Mouse (Mus musculus): ENCODE data around the gene Rexo5.

Rexo5 gene

DNA sequence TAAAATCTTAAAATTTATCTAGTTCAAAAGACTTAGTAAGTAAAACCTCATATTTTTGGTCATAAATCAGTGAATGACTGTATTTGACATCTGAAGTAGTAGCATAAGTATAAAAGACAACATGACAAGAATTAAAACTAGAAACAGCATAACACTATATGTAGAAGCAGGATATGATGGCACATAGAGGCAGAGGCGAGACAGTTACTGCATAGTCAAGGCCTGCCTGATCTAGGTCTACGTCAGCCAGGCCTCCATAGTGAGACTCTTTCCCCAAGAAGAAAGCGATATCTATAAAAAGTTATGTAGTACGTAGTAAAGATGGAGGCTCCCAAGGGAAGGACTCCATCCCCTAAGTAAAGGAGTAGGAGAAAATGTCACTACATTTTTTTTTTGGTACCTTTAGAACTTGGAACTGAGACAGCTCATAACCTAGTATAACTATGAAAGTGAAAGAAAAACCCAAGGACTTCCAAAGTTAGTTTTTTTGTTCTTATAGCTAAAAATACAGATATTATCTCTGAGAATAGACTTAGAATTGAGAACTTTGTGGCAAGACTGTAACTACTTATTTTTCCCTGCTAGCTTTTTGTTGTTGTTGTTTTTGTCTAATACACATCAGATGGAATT is 48.1 kb downstream of the Rexo5 start:
- peak; percentile 33 for DNase-seq (ENCODE audit: low read depth, low spot score)

DNA sequence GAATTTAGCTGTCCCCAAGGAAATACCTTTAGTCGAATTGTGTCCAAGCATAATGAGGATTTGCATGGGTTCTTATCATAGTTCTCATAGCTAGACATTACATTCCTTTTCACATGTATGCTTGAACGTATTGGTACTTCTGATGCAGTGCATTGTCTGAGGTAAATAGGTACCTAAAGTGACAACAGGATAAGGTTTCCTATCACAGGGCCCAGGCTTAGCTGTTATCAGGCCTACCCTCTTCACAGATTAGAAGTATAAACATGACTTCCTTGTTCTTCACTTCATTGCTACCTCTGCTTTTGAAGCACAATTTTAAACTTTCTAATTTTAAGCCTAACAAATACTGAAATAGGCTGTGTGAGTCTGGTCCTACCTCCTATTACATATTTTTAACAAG is 51.7 kb downstream of the Rexo5 start:
- DNase-seq (ENCODE audit: low read depth, low spot score) = no peak

- no peak for DNase-seq (ENCODE audit: low read depth, low spot score)
Observed at GRCm38 (mm10) chr7:119847396-119847795, 53.6 kb downstream of the Rexo5 start.

- peak; percentile 61 for DNase-seq (ENCODE audit: low read depth, low spot score)
Observed at GRCm38 (mm10) chr7:119849096-119849495, 55.3 kb downstream of the Rexo5 start.

GRCm38 (mm10) chr7:119850737-119851136 is 56.9 kb downstream of the Rexo5 start:
- DNase-seq (ENCODE audit: low read depth, low spot score) = no peak

- DNase-seq (ENCODE audit: low read depth, low spot score) = no peak
Observed at GRCm38 (mm10) chr7:119852494-119852893, 58.7 kb downstream of the Rexo5 start.

- DNase-seq (ENCODE audit: low read depth, low spot score) = no peak
Observed at GRCm38 (mm10) chr7:119853186-119853585, 59.4 kb downstream of the Rexo5 start.

DNA sequence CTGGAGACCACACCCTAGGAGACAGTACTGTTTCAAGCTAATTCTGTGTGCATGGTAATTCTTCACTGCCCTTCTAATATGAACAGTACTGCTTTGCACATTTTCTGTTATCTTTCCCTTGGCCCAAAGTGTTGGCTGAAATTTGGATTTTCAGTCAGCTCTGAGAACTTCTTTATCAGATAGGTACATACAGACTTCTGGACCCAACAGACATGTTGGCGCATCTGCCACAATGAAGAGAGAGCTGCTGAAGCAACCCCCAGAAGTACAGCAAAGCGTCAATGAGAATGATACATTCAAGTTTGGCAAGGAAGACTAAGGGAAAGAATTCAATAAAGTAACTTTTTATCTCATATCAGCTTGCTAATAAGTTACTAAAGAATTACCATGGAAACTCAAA is 60.6 kb downstream of the Rexo5 start:
- DNase-seq (ENCODE audit: low read depth, low spot score) = no peak

DNA sequence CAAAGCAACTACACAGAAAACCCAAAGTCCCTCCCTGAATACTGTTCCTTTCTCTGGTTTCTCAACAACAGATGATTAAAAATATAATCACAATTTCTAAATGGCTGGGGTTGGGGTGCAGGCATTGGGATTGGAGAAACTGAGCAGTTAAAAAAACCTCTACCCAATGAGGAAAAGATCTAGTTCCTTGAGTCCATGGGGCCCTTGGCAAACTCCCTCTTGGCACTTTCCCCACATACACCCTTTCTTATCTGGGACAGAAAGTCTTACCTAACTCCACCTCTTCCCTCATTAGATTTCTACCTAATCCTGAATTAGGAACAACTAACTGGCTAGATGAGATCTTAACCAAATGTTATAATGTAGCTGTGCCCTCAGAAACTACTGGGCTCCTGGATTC is 61.2 kb downstream of the Rexo5 start:
- DNase-seq (ENCODE audit: low read depth, low spot score) = no peak

DNA sequence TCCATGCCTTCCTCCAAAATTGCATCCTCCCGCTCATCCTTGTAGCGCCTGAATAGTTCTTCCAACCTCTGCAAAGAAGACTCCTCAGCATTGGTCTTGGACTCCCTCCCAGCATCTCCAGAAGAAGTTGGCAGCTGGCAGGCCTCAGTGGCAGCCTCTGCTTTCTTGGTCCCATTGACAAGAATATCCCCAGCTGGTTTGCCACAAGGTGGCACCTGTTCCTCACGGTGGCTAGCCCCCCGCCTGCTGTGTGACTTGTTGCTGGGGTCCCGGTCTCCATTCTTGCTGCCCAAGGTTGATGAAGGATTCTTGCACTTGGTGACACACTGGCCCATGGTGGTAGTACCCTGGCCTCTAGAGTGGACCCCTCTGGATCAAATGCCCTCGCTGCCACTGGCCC is 65.7 kb downstream of the Rexo5 start:
- peak; percentile 28 for DNase-seq (ENCODE audit: low read depth, low spot score)

- peak; percentile 14 for DNase-seq (ENCODE audit: low read depth, low spot score)
Observed at GRCm38 (mm10) chr7:119860116-119860515, 66.3 kb downstream of the Rexo5 start.

DNA sequence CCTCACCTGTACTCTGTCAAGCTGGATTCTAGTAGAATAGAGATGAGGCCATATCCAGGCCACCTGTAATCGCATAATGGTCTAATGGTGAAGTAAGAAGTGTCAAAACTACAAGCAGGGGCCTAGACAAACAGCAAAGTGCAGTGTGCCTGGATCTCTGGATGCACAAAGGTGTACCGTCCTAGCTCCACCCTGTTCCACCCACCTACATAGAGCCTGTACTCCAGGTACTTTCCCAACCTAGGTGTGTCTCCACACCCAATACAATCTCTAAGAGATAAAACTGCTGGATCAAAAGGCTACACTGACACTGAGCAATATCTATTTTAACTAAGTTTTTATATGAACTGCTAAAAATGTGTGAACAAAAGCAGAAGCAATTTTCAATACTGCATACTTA is 66.7 kb downstream of the Rexo5 start:
- DNase-seq (ENCODE audit: low read depth, low spot score) = peak; percentile 20

- DNase-seq (ENCODE audit: low read depth, low spot score) = peak; percentile 11
Observed at GRCm38 (mm10) chr7:119860971-119861334, 67.1 kb downstream of the Rexo5 start.

GRCm38 (mm10) chr7:119861335-119862091 is 67.7 kb downstream of the Rexo5 start:
- DNase-seq (ENCODE audit: low read depth, low spot score) = peak; percentile 79

DNA sequence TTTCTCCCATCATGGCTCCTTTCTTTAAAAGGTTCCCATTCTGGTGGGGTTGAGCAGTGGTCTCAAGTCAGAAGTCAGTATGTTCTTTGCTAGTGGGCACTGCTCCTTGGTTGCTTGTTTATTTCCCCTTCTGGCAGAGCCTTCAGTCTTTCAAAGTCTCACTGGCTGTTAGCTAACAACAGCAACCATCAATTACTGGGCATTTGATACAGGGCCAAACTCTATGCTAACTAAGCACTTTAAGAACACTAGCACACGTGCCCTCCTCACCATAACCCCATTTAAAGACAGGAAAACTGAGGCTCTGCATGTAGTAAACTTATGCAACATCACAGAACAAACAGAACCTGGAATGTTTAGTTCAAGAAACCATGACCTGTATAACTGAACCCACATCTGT is 68.4 kb downstream of the Rexo5 start:
- no peak for DNase-seq (ENCODE audit: low read depth, low spot score)

DNA sequence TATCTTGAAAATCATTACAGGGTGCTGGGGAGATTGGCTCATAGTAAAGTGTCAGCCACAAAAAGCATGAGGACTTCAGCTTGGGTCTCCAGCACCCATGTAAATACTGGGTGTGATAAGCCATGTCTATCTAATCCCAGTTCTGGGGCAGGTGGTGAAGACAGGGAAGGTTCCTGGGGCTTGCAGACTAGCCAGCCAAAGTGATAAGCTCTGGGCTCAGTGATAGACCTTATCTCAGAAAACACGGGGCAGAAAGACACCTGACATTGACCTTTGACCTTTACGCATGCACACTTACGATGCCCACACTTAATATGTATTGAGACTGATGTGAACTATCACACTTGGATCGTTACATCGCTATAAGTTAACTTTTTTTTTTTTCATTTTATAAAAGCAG is 70.7 kb downstream of the Rexo5 start:
- DNase-seq (ENCODE audit: low read depth, low spot score) = no peak

DNA sequence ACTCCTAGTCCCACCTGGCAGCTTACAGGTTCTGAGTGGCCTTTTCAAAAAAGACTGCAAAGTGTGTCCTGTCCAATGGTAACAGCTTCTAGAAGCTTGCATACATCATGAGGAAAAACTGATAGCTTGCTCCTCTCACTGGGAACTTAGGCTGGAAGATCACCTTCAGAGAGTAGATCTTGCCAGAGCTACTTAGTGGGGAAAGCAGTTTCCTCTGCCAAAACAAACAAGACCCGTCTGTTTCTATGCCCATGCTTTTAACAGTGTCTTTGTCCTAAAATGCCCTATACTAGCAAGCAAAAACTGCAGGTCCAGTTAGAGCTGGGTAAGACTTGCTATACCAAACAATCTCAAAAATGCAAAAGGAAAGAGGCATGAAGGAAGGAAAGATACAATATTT is 72.3 kb downstream of the Rexo5 start:
- no peak for DNase-seq (ENCODE audit: low read depth, low spot score)

- no peak for DNase-seq (ENCODE audit: low read depth, low spot score)
Observed at GRCm38 (mm10) chr7:119872204-119872603, 78.4 kb downstream of the Rexo5 start.

GRCm38 (mm10) chr7:119873050-119873449 is 79.2 kb downstream of the Rexo5 start:
- DNase-seq (ENCODE audit: low read depth, low spot score) = no peak

- no peak for DNase-seq (ENCODE audit: low read depth, low spot score)
Observed at GRCm38 (mm10) chr7:119875776-119876440, 82.1 kb downstream of the Rexo5 start.

DNA sequence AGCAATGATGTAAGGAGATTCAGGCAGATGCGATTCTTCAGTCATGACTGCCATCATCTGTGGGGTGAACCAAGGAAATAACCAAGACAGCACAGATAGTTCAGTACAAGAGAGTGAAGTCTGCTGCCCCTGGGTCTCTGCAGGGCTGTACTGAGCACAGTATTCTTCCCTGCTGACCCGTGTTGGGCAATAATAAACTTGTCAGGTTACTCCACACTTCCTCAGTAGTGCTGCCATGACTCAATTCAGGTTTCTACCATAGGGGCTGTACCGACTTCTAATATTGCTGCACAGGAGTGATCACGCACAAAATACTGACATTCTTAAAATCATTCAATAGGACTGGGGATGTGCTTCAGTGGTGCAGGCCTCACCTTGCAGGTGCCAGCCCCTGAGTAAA is 85.4 kb downstream of the Rexo5 start:
- DNase-seq (ENCODE audit: low read depth, low spot score) = no peak

DNA sequence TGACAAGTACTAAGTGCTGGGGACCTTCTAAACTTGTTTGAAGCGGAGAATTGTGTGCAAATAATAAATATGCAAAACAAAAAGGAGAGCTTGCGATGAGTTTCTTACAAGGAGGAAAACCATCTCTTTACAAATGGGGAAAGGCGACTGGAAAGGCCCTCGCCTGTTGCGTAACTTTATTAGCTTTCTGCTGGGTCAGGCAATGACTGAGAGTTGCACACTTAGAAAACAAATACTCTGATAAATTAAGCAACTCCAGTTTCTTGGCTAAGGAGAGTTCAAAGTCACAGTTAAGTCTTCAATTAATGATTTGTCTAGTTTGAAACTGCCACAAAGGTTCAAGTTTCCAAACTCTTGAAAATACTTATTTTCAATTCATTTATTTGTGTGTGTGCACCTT is 86.5 kb downstream of the Rexo5 start:
- DNase-seq (ENCODE audit: low read depth, low spot score) = no peak

DNA sequence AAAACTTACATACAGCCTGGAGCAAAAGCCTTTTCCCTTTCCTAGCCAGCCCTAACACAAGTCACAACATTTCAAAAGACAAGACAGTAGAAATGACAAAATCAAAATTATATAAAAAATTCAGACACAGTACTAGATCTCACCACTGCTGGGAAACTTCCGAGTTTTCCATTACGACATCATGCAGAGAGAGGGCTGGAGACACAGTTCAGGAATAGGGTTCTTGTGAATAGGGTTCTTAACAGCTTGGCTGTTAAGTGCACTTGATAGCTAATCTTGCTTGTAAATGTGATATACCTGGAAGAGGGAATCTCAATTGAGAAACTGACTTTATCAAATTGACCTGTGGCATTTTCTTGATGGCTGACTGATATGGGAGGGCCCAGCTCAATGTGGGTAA is 87.4 kb downstream of the Rexo5 start:
- DNase-seq (ENCODE audit: low read depth, low spot score) = no peak

All from CD4-positive, CD25-positive, alpha-beta regulatory T cell, adult 2 months (primary cell).